9 mouse cellular contexts compared by ENCODE assay signal in genomic region chr15:82983416-82984026, GRCm38 (mm10). TPM values are rescaled to one million over a fixed set of nuclear protein-coding genes. Genes with fewer than 3 reads are reported as not detected.
A peak's percentile ranks its signal among the peaks of the same experiment; 100 is the strongest.
DNase-seq lines count a peak whose midpoint lies in the region; ATAC-seq lines count a peak whose summit lies in the region.
"Had no signal": no experiment of that assay in that cellular context is flagged by ENCODE, and none has a peak within 500 bp of the region (broad histone marks: within the 10 kb centered on the region; RNA-seq: fewer than 3 reads in every experiment).

No protein-coding gene starts in this region.

- 4% methylated on average over 9 of the region's 9 CpGs for WGBS in embryonic facial prominence, embryonic 11.5 days

- no peaks in the 10 kb centered on the region for H3K36me3 ChIP-seq in embryonic facial prominence, embryonic 11.5 days (replicated peaks; ENCODE audit: control insufficient read depth, insufficient read depth, low read depth, low read length)
- H3K36me3 ChIP-seq: liver, embryonic 15.5 days had no signal

- no peaks in the 10 kb centered on the region; the same call in 1 of the 2 replicates for H3K27me3 ChIP-seq in embryonic facial prominence, embryonic 11.5 days (ENCODE audit: control insufficient read depth, insufficient read depth, low read length)

- H3K9me3 ChIP-seq in embryonic facial prominence, embryonic 11.5 days (replicated peaks; ENCODE audit: control insufficient read depth, low read length), result no peaks in the 10 kb centered on the region
- H3K9me3 ChIP-seq: liver, embryonic 15.5 days had no signal

- H3K4me3 ChIP-seq in embryonic facial prominence, embryonic 11.5 days (ENCODE audit: low read depth, low read length), result no peak overlapping the region
- H3K4me3 ChIP-seq: liver, embryonic 15.5 days had no signal

- H3K9ac ChIP-seq in embryonic facial prominence, embryonic 11.5 days (replicated peaks; ENCODE audit: low read length), result peak overlapping the region; percentile 18; the same call in 1 of the 2 replicates
- H3K9ac ChIP-seq: liver, embryonic 15.5 days had no signal

- peak; percentile 44 for ATAC-seq in embryonic facial prominence, embryonic 11.5 days (replicated peaks; ENCODE audit: insufficient number of reproducible peaks, low FRiP score, low TSS enrichment, low read depth)

- DNase-seq in gastrocnemius, postnatal 14 days, result peak; percentile 34
- no peak for DNase-seq in gastrocnemius, adult 18-20 months (ENCODE audit: low spot score)
- peak; percentile 63 for DNase-seq in embryonic facial prominence, embryonic 11.5 days (ENCODE audit: low spot score)
- DNase-seq in heart, postnatal 14 days, result peak; percentile 31
- DNase-seq in kidney, postnatal 25 days, result peak; percentile 38 to 63
- peak; percentile 69 for DNase-seq in retina, embryonic 14.5 days (ENCODE audit: low spot score)
- no peak for DNase-seq in spleen, postnatal 14 days (ENCODE audit: low spot score in 2 of 2)
- DNase-seq in right cerebral cortex, postnatal 36 days (ENCODE audit: low spot score in 2 of 2), result no peak

- H3K27ac ChIP-seq in embryonic facial prominence, embryonic 11.5 days (replicated peaks; ENCODE audit: low read depth, low read length), result peak overlapping the region; percentile 85
- H3K27ac ChIP-seq: liver, embryonic 15.5 days had no signal

- intact Hi-C loops in gastrocnemius, postnatal 14 days (cut with DNase I; ENCODE audit: low total_unique reads), result no loop called here
- intact Hi-C loops in heart, postnatal 14 days (cut with DNase I), result no loop called here

- H3K4me2 ChIP-seq in embryonic facial prominence, embryonic 11.5 days (ENCODE audit: low read depth, low read length), result peak overlapping the region; percentile 23
- H3K4me2 ChIP-seq: liver, embryonic 15.5 days had no signal

- peaks cover 18% of the 10 kb centered on the region for H3K4me1 ChIP-seq in embryonic facial prominence, embryonic 11.5 days (ENCODE audit: control insufficient read depth, insufficient read depth, low read length)

RNA-seq across cellular contexts. Expression of gene Tcf20, which starts 4.2 kb away (rescaled TPM):
- 10 to 100 TPM; 21.9 to 26.0 TPM for total RNA-seq in gastrocnemius, postnatal 14 days (2021)
- total RNA-seq in gastrocnemius, adult 18-20 months (2021), result 10 to 100 TPM; 33.2 to 36.0 TPM
- 13.6 and 15.1 TPM in 2 replicates for polyA plus RNA-seq in embryonic facial prominence, embryonic 11.5 days (2014; fragmentation: Nextera tagmentation; extraction: Ambion mirVana)
- total RNA-seq in heart, postnatal 14 days (2021), result 10 to 100 TPM; 49.9 to 59.1 TPM

RNA-seq across cellular contexts. Expression of gene Nfam1, which starts 49.6 kb away (rescaled TPM):
- total RNA-seq in gastrocnemius, postnatal 14 days (2021), result 1 to 10 TPM; 1.0 to 1.4 TPM
- total RNA-seq in gastrocnemius, adult 18-20 months (2021), result under 1 TPM; 0.66 to 0.78 TPM
- polyA plus RNA-seq in embryonic facial prominence, embryonic 11.5 days (2014; fragmentation: Nextera tagmentation; extraction: Ambion mirVana), result 2.1 and 2.4 TPM in 2 replicates
- 1 to 10 TPM; 2.2 to 2.4 TPM for total RNA-seq in heart, postnatal 14 days (2021)

Comparison
In these comparisons a context has a peak if more than half of its experiments do, and no peak if none do; other contexts are left out.
1. DNase-seq: peak in gastrocnemius, postnatal 14 days (single experiment), embryonic facial prominence, embryonic 11.5 days (single experiment), heart, postnatal 14 days (2 of 2), kidney, postnatal 25 days (2 of 2) and retina, embryonic 14.5 days (single experiment); none in gastrocnemius, adult 18-20 months (single experiment), spleen, postnatal 14 days (0 of 2) and right cerebral cortex, postnatal 36 days (0 of 2).